Mouse (Mus musculus): ENCODE data around the gene Tmem87b. TPM values are rescaled to one million over a fixed set of nuclear protein-coding genes. Genes with fewer than 3 reads are reported as not detected.

The Tmem87b gene
- 24.5 and 26.3 TPM in 2 replicates for polyA plus RNA-seq (2012; rRNA removed)

GRCm38 (mm10) chr2:128817786-128818681 is at the start of gene Tmem87b:
Gene Tmem87b, plus strand, starts transcription at chr2:128818118.
- peak; percentile 89 for DNase-seq (ENCODE audit: low read depth)

GRCm38 (mm10) chr2:128768545-128769247 is 49.2 kb upstream of the Tmem87b start:
- DNase-seq (ENCODE audit: low read depth) = no peak

- no peak for DNase-seq (ENCODE audit: low read depth)
Measured at GRCm38 (mm10) chr2:128770557-128770956, 47.4 kb upstream of the Tmem87b start.

GRCm38 (mm10) chr2:128771048-128771447 is 46.9 kb upstream of the Tmem87b start:
- DNase-seq (ENCODE audit: low read depth) = no peak

GRCm38 (mm10) chr2:128771750-128772338 is 46.1 kb upstream of the Tmem87b start:
- DNase-seq (ENCODE audit: low read depth) = no peak

GRCm38 (mm10) chr2:128782231-128782630 is 35.7 kb upstream of the Tmem87b start:
- no peak for DNase-seq (ENCODE audit: low read depth)

GRCm38 (mm10) chr2:128783660-128784345 is 34.1 kb upstream of the Tmem87b start:
- no peak for DNase-seq (ENCODE audit: low read depth)

GRCm38 (mm10) chr2:128784814-128785213 is 33.1 kb upstream of the Tmem87b start:
- no peak for DNase-seq (ENCODE audit: low read depth)

- no peak for DNase-seq (ENCODE audit: low read depth)
Measured at GRCm38 (mm10) chr2:128786341-128786740, 31.6 kb upstream of the Tmem87b start.

GRCm38 (mm10) chr2:128786795-128787194 is 31.1 kb upstream of the Tmem87b start:
- no peak for DNase-seq (ENCODE audit: low read depth)

GRCm38 (mm10) chr2:128787805-128788204 is 30.1 kb upstream of the Tmem87b start:
- DNase-seq (ENCODE audit: low read depth) = no peak

GRCm38 (mm10) chr2:128790875-128791614 is 26.9 kb upstream of the Tmem87b start:
- no peak for DNase-seq (ENCODE audit: low read depth)

GRCm38 (mm10) chr2:128793958-128794357 is 24.0 kb upstream of the Tmem87b start:
- no peak for DNase-seq (ENCODE audit: low read depth)

GRCm38 (mm10) chr2:128796463-128796862 is 21.5 kb upstream of the Tmem87b start:
- no peak for DNase-seq (ENCODE audit: low read depth)

- DNase-seq (ENCODE audit: low read depth) = no peak
Measured at GRCm38 (mm10) chr2:128803441-128803840, 14.5 kb upstream of the Tmem87b start.

GRCm38 (mm10) chr2:128805341-128805740 is 12.6 kb upstream of the Tmem87b start:
- no peak for DNase-seq (ENCODE audit: low read depth)

- no peak for DNase-seq (ENCODE audit: low read depth)
Measured at GRCm38 (mm10) chr2:128806561-128806960, 11.4 kb upstream of the Tmem87b start.

- no peak for DNase-seq (ENCODE audit: low read depth)
Measured at GRCm38 (mm10) chr2:128812761-128813160, 5.2 kb upstream of the Tmem87b start.

GRCm38 (mm10) chr2:128816311-128816710 is 1.6 kb upstream of the Tmem87b start:
- no peak for DNase-seq (ENCODE audit: low read depth)

GRCm38 (mm10) chr2:128816916-128817315 is 1.0 kb upstream of the Tmem87b start:
- DNase-seq (ENCODE audit: low read depth) = no peak

GRCm38 (mm10) chr2:128817387-128817785 is 532 bp upstream of the Tmem87b start:
- DNase-seq (ENCODE audit: low read depth) = no peak
